Mouse (Mus musculus): Measurements from ENCODE around the gene Qdpr. TPM values are rescaled to one million over a fixed set of nuclear protein-coding genes. Genes with fewer than 3 reads are reported as not detected.

The Qdpr gene
- total RNA-seq, 1 experiment: 40.2 TPM

DNA sequence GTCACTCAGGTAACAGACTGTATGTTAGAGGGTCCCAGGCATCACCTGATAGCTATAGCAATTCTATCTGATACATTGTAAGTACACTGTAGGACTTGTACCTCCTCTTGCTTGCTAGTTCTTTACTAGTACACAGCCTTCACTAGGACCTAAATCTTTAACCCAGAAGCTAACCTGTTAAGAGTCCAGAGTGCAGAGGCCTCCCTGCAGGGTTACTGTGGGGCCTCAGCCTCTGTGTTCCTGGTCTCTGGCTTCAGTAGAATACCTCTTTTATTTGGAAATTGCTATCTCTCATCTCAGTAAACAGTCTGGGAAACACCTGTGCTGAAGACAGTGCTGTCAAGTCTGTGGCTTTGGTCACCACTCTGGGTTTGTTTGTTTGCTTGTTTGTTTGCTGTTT lies 46.0 kb upstream of the Qdpr start:
- in situ Hi-C loops (cut with MboI; ENCODE audit: low sequenced_read_pairs in 2 of 2, unreplicated experiment in 2 of 2): no loop called here
- no peak for TF ChIP-seq CHD2 (IDR thresholded peaks at IDR 0.05; ENCODE audit: low read depth, low read length)
- TF ChIP-seq HCFC1 (IDR thresholded peaks at IDR 0.05; ENCODE audit: borderline replicate concordance, insufficient read depth, low read length): no peak
- TF ChIP-seq MAFK (IDR thresholded peaks at IDR 0.05; ENCODE audit: insufficient read depth, low read depth, low read length): no peak
- no peak for TF ChIP-seq ZNF384 (IDR thresholded peaks at IDR 0.05; ENCODE audit: low read depth, low read length)
- TF ChIP-seq ZC3H11A (IDR thresholded peaks at IDR 0.05; ENCODE audit: borderline replicate concordance, low read depth, low read length): no peak
- no peaks in the 10 kb centered on the region for H3K9me3 ChIP-seq (ENCODE audit: control insufficient read depth, insufficient read depth, low read depth, low read length)
- no peak for DNase-seq (ENCODE audit: low read depth, low spot score)
- peak overlapping the region in 1 of 2 experiments; percentile 3; a peak in 1 of 4 replicates for H3K4me3 ChIP-seq (ENCODE audit: insufficient read depth in 1 of 2, low read depth in 1 of 2, low read length in 2 of 2, poor library complexity in 1 of 2, severe bottlenecking in 1 of 2)
- H3K36me3 ChIP-seq (ENCODE audit: control insufficient read depth, insufficient read depth, low read length, poor library complexity, severe bottlenecking): peaks cover 36% of the 10 kb centered on the region
- H3K9ac ChIP-seq (ENCODE audit: insufficient read depth, low read depth, low read length, poor library complexity, severe bottlenecking): peak overlapping the region; percentile 11; the same call in 1 of the 2 replicates
- H3K4me1 ChIP-seq (ENCODE audit: control insufficient read depth in 2 of 2, insufficient read depth in 2 of 2, low read length in 2 of 2, poor library complexity in 1 of 2): peaks cover 5 to 10% of the 10 kb centered on the region in 2 experiments
- no peak overlapping the region; the same call in 1 of the 2 replicates for H3K27ac ChIP-seq (ENCODE audit: insufficient read depth, low read depth, low read length, poor library complexity, severe bottlenecking)

DNA sequence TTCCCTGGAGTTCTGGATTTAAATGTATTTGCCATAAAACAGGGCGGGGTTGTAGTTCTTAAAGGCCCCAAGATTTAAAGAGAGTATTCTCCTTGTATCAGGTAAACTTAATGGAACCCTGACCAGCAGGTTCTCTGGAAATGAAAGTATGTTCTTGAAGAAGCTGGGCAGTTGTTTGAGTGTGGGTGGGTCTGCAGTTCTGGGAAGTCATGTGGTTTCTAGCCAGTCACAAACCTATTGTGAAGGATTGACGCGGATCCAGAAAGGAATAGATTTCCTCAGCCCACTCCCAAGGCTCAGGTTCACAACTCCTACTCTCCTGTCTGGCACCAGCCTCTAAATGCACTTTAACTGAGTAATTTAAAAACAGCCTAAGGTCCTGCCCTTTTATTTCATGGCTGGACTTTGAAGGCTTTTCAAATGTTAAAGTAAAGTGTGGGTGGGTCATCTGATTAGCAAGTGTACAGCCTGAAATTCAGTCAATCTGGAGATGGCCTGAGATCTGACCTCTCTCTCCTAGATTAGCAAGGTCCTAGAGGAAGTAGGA lies 45.5 kb upstream of the Qdpr start:
- Histone ChIP-seq H3K4me1 (ENCODE audit: control insufficient read depth in 2 of 2, insufficient read depth in 2 of 2, low read length in 2 of 2, poor library complexity in 1 of 2) (peaks cover 5 to 10% of the 10 kb centered on the region in 2 experiments), H3K4me3 (ENCODE audit: insufficient read depth in 1 of 2, low read depth in 1 of 2, low read length in 2 of 2, poor library complexity in 1 of 2, severe bottlenecking in 1 of 2) (peak overlapping the region; percentile 87 to 92), H3K27ac (ENCODE audit: insufficient read depth, low read depth, low read length, poor library complexity, severe bottlenecking) (peak overlapping the region; percentile 92), H3K9me3 (ENCODE audit: control insufficient read depth, insufficient read depth, low read depth, low read length) (no peaks in the 10 kb centered on the region), H3K36me3 (ENCODE audit: control insufficient read depth, insufficient read depth, low read length, poor library complexity, severe bottlenecking) (peaks cover 32% of the 10 kb centered on the region), H3K9ac (ENCODE audit: insufficient read depth, low read depth, low read length, poor library complexity, severe bottlenecking) (peak overlapping the region; percentile 26; the same call in 1 of the 2 replicates)
- in situ Hi-C loops (cut with MboI; ENCODE audit: low sequenced_read_pairs in 2 of 2, unreplicated experiment in 2 of 2): no loop called here
- TF ChIP-seq ZNF384 (IDR thresholded peaks at IDR 0.05; ENCODE audit: low read depth, low read length): no peak
- 0 out of 2 replicates have a peak, but pooled peaks have one; percentile 32 for TF ChIP-seq CHD2 (IDR thresholded peaks at IDR 0.05; ENCODE audit: low read depth, low read length)
- TF ChIP-seq MAFK (IDR thresholded peaks at IDR 0.05; ENCODE audit: insufficient read depth, low read depth, low read length): no peak
- TF ChIP-seq HCFC1 (IDR thresholded peaks at IDR 0.05; ENCODE audit: borderline replicate concordance, insufficient read depth, low read length): no peak
- TF ChIP-seq ZC3H11A (IDR thresholded peaks at IDR 0.05; ENCODE audit: borderline replicate concordance, low read depth, low read length): no peak
- peak; percentile 65 for DNase-seq (ENCODE audit: low read depth, low spot score)

DNA sequence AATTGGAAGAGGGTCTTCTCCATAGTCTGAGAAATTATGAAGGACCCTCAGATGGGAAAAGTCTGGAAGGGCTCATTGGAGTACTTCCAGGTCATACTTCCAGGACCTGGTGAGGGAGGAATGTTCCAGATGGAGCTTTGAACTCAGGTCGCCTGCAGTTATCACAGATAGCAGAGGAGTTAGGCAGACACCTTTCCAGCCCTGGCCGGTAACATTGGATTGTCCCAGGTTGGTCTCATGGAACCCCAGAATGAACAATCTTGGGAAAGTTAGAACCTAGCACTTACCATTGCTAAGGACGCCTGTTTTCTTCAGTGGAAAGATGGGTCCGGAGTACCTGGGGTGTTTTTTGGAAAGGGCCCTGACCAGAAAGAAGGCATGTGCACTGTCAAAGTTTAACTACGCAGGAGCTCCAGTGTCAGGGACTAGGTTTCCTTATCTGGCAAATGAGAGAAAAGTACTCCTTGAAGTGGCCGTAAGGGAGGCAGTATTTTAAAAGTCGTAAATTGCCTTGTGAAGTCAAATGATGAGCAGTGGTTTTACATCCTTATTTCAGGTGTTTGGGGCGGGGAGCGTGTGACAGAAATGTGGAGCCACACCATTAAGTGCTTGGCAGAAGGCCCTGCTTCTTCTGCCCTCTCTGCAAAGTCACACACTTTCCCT lies 44.2 kb upstream of the Qdpr start:
- Histone ChIP-seq H3K4me1 (ENCODE audit: control insufficient read depth in 2 of 2, insufficient read depth in 2 of 2, low read length in 2 of 2, poor library complexity in 1 of 2) (peaks cover 5 to 10% of the 10 kb centered on the region in 2 experiments), H3K9ac (ENCODE audit: insufficient read depth, low read depth, low read length, poor library complexity, severe bottlenecking) (peak overlapping the region; percentile 95), H3K36me3 (ENCODE audit: control insufficient read depth, insufficient read depth, low read length, poor library complexity, severe bottlenecking) (peaks cover 23% of the 10 kb centered on the region), H3K27ac (ENCODE audit: insufficient read depth, low read depth, low read length, poor library complexity, severe bottlenecking) (no peak overlapping the region), H3K9me3 (ENCODE audit: control insufficient read depth, insufficient read depth, low read depth, low read length) (no peaks in the 10 kb centered on the region), H3K4me3 (ENCODE audit: insufficient read depth in 1 of 2, low read depth in 1 of 2, low read length in 2 of 2, poor library complexity in 1 of 2, severe bottlenecking in 1 of 2) (peak overlapping the region; percentile 87 to 92)
- in situ Hi-C loops (cut with MboI; ENCODE audit: low sequenced_read_pairs in 2 of 2, unreplicated experiment in 2 of 2): no loop called here
- no peak for TF ChIP-seq MAFK (IDR thresholded peaks at IDR 0.05; ENCODE audit: insufficient read depth, low read depth, low read length)
- TF ChIP-seq HCFC1 (IDR thresholded peaks at IDR 0.05; ENCODE audit: borderline replicate concordance, insufficient read depth, low read length): no peak
- TF ChIP-seq ZC3H11A (IDR thresholded peaks at IDR 0.05; ENCODE audit: borderline replicate concordance, low read depth, low read length): no peak
- no peak for TF ChIP-seq CHD2 (IDR thresholded peaks at IDR 0.05; ENCODE audit: low read depth, low read length)
- no peak for TF ChIP-seq ZNF384 (IDR thresholded peaks at IDR 0.05; ENCODE audit: low read depth, low read length)
- DNase-seq (ENCODE audit: low read depth, low spot score): no peak

DNA sequence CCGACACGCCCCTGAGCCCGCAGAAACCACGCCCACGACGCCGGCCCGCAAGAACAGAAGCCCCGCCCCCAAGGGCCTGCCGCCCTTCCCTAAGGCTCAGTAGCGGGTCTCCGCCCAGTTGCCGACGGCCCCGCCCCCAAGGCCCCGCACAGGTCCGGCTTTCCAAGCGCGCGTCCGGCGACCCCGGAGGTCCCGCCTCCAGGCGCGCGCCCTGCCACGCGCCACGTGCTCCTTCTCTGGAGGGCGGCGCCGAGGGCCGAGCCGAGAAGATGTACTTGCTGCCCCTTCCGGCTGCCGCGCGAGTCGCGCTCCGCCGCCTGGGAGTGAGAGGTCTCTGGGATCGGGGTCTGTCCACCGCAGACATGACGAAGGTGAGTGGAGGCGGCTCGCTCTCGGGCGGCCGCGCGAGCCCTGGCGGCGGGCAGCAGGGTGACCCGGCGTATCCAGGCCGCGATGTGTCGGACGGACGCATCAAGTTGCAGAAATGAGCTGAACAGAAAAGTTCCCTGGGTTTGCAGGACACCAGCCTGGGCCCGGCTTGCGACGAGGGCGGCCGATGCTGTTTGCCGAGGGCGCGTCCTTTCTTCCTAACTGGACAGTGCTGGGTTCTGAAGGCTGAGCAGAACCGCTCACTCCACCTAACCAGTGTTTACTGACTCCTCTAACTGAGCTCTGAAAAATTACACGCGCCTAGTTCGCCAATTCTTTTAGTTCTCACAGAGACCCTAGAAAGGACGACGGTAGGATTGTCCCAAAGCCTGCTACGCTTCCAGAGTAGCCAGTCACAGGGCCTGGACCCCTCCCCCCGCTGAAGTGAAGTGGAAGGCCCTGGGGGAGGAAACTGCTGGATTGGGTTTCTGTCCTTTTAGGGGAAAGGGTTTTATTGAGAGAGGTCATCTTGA lies 43.4 kb upstream of the Qdpr start, which contains the start of gene Lap3:
TSS of gene Lap3 (plus strand) at position 184 of the 902 bp plus-strand sequence.
- peak; percentile 92 for DNase-seq (ENCODE audit: low read depth, low spot score)
- peaks cover 5 to 10% of the 10 kb centered on the region in 2 experiments for H3K4me1 ChIP-seq (ENCODE audit: control insufficient read depth in 2 of 2, insufficient read depth in 2 of 2, low read length in 2 of 2, poor library complexity in 1 of 2)
- H3K4me3 ChIP-seq (ENCODE audit: insufficient read depth in 1 of 2, low read depth in 1 of 2, low read length in 2 of 2, poor library complexity in 1 of 2, severe bottlenecking in 1 of 2): peak within 1 kb of the TSS; percentile 87 to 92
- H3K9ac ChIP-seq (ENCODE audit: insufficient read depth, low read depth, low read length, poor library complexity, severe bottlenecking): peak within 1 kb of the TSS; percentile 95
- H3K27ac ChIP-seq (ENCODE audit: insufficient read depth, low read depth, low read length, poor library complexity, severe bottlenecking): peak within 1 kb of the TSS; percentile 45; the same call in 1 of the 2 replicates
- in situ Hi-C loops (cut with MboI; ENCODE audit: low sequenced_read_pairs in 2 of 2, unreplicated experiment in 2 of 2): no loop called here
- no peaks in the 10 kb centered on the region for H3K9me3 ChIP-seq (ENCODE audit: control insufficient read depth, insufficient read depth, low read depth, low read length)
- no peak for TF ChIP-seq ZNF384 (IDR thresholded peaks at IDR 0.05; ENCODE audit: low read depth, low read length)
- no peak for TF ChIP-seq CHD2 (IDR thresholded peaks at IDR 0.05; ENCODE audit: low read depth, low read length)
- TF ChIP-seq ZC3H11A (IDR thresholded peaks at IDR 0.05; ENCODE audit: borderline replicate concordance, low read depth, low read length): no peak
- no peak; the same call in 1 of the 2 replicates for TF ChIP-seq HCFC1 (IDR thresholded peaks at IDR 0.05; ENCODE audit: borderline replicate concordance, insufficient read depth, low read length)
- TF ChIP-seq MAFK (IDR thresholded peaks at IDR 0.05; ENCODE audit: insufficient read depth, low read depth, low read length): no peak
- peaks cover 17% of the 10 kb centered on the region for H3K36me3 ChIP-seq (ENCODE audit: control insufficient read depth, insufficient read depth, low read length, poor library complexity, severe bottlenecking)
